Mouse (Mus musculus) hindbrain, embryonic 16.5 days (tissue): Measurements from ENCODE around the gene Glyatl3. TPM values are rescaled to one million over a fixed set of nuclear protein-coding genes. Genes with fewer than 3 reads are reported as not detected.

Experiments
- ATAC-seq: fragments of 200-750 bp; cut with Nextera tagmentation; 2 replicates; pipeline ENCODE4 v1.8.0; 2017; ENCODE audit warnings: moderate TSS enrichment, moderate library complexity
- H3K27ac ChIP-seq: fragments of 300-500 bp; sonication (generic); 2 replicates; pipeline ENCODE4 v1.5.1; 2014; ENCODE audit warnings: low read depth, mild to moderate bottlenecking, control low read depth, low read length, moderate library complexity
- H3K27me3 ChIP-seq: fragments of 300-500 bp; sonication (generic); replicated peaks from 2 replicates; pipeline ENCODE4 v1.6.1; 2014; ENCODE audit warnings: low read length; ENCODE audit not compliant: control insufficient read depth, insufficient read depth
- H3K36me3 ChIP-seq: fragments of 300-500 bp; sonication (generic); 2 replicates; pipeline ENCODE4 v1.6.1; 2014; ENCODE audit warnings: mild to moderate bottlenecking, low read length, moderate library complexity, mixed read lengths; ENCODE audit not compliant: control insufficient read depth, insufficient read depth
- H3K4me1 ChIP-seq: fragments of 300-500 bp; sonication (generic); 2 replicates; pipeline ENCODE4 v1.6.1; 2014; ENCODE audit warnings: low read depth, low read length; ENCODE audit not compliant: control insufficient read depth, insufficient read depth
- H3K4me2 ChIP-seq: fragments of 300-500 bp; sonication (generic); 2 replicates; pipeline ENCODE4 v1.6.1; 2014; ENCODE audit warnings: mild to moderate bottlenecking, low read length, control low read depth, moderate library complexity
- H3K4me3 ChIP-seq: fragments of 300-500 bp; sonication (generic); 2 replicates; pipeline ENCODE4 v1.5.1; 2014; ENCODE audit warnings: mild to moderate bottlenecking, low read length, control low read depth, moderate library complexity
- H3K9ac ChIP-seq: fragments of 300-500 bp; sonication (generic); 2 replicates; pipeline ENCODE4 v1.6.1; 2014; ENCODE audit warnings: low read depth, mild to moderate bottlenecking, control low read depth, low read length, moderate library complexity
- H3K9me3 ChIP-seq: fragments of 300-500 bp; sonication (generic); 2 replicates; pipeline ENCODE4 v1.6.1; 2014; ENCODE audit warnings: mild to moderate bottlenecking, low read length, moderate library complexity; ENCODE audit not compliant: control insufficient read depth
- WGBS: fragments of 180-500 bp; shearing (Covaris S2); extraction: QIAGEN DNeasy Blood & Tissue Kit; methylation state at CpG from one replicate; pipeline ENCODE4 v1.1.7; 2014; 5-methylcytosine and 5-hydroxymethylcytosine counted together
- polyA plus RNA-seq: library from polyadenylated mRNA; unstranded; fragments of >200 nt; fragmentation: Nextera tagmentation; extraction: Ambion mirVana; gene quantifications from 2 replicates; pipeline ENCODE4 v1.2.1, GENCODE M21; 2015

Glyatl3 gene
- polyA plus RNA-seq, 1 experiment from 2014 or later: not detected

- no peak overlapping the region for H3K4me2 ChIP-seq
Observed at GRCm38 (mm10) chr17:40874701-40875100, 39.4 kb downstream of the Glyatl3 start.

GRCm38 (mm10) chr17:40873582-40874011, 40.6 kb downstream of the Glyatl3 start:
- WGBS: 65% methylated on average over 2 of the region's 2 CpGs
- H3K9me3 ChIP-seq: no peaks in the 10 kb centered on the region
- no peak overlapping the region for H3K4me3 ChIP-seq
- no peak for ATAC-seq
- H3K4me1 ChIP-seq: no peaks in the 10 kb centered on the region
- H3K27ac ChIP-seq: no peak overlapping the region
- H3K36me3 ChIP-seq: no peaks in the 10 kb centered on the region
- no peak overlapping the region for H3K4me2 ChIP-seq
- no peaks in the 10 kb centered on the region for H3K27me3 ChIP-seq
- no peak overlapping the region for H3K9ac ChIP-seq

More at GRCm38 (mm10) chr17:40874701-40875100, 39.4 kb downstream of the Glyatl3 start:
- Histone ChIP-seq H3K9ac (no peak overlapping the region), H3K4me1 (peaks cover under 1% of the 10 kb centered on the region; the same call in 1 of the 2 replicates), H3K36me3 (no peaks in the 10 kb centered on the region), H3K27ac (no peak overlapping the region), H3K27me3 (no peaks in the 10 kb centered on the region), H3K4me3 (no peak overlapping the region), H3K9me3 (no peaks in the 10 kb centered on the region)
- 78% methylated on average over 3 of the region's 3 CpGs for WGBS
- ATAC-seq: no peak

- 91% methylated on average over 6 of the region's 6 CpGs for WGBS
- H3K27me3 ChIP-seq: no peaks in the 10 kb centered on the region
- ATAC-seq: no peak
Observed at GRCm38 (mm10) chr17:40872626-40873025, 41.5 kb downstream of the Glyatl3 start.

GRCm38 (mm10) chr17:40868952-40869747, 45.0 kb downstream of the Glyatl3 start:
- H3K4me2 ChIP-seq: no peak overlapping the region
- 77% methylated on average over 10 of the region's 10 CpGs for WGBS
- H3K4me3 ChIP-seq: no peak overlapping the region
- no peaks in the 10 kb centered on the region for H3K36me3 ChIP-seq
- no peaks in the 10 kb centered on the region for H3K27me3 ChIP-seq
- H3K9me3 ChIP-seq: no peaks in the 10 kb centered on the region
- no peaks in the 10 kb centered on the region for H3K4me1 ChIP-seq
- no peak for ATAC-seq
- H3K9ac ChIP-seq: no peak overlapping the region
- H3K27ac ChIP-seq: no peak overlapping the region

More at GRCm38 (mm10) chr17:40872626-40873025, 41.5 kb downstream of the Glyatl3 start:
- H3K9ac ChIP-seq: no peak overlapping the region
- no peak overlapping the region for H3K4me2 ChIP-seq
- no peak overlapping the region for H3K27ac ChIP-seq
- H3K4me1 ChIP-seq: no peaks in the 10 kb centered on the region
- H3K36me3 ChIP-seq: no peaks in the 10 kb centered on the region
- no peaks in the 10 kb centered on the region for H3K9me3 ChIP-seq
- no peak overlapping the region for H3K4me3 ChIP-seq

- H3K9me3 ChIP-seq: no peaks in the 10 kb centered on the region
- H3K4me2 ChIP-seq: no peak overlapping the region
- no peak overlapping the region for H3K9ac ChIP-seq
- no peaks in the 10 kb centered on the region for H3K4me1 ChIP-seq
- H3K27me3 ChIP-seq: no peaks in the 10 kb centered on the region
- ATAC-seq: no peak
- no peak overlapping the region for H3K4me3 ChIP-seq
- no peaks in the 10 kb centered on the region for H3K36me3 ChIP-seq
- no peak overlapping the region for H3K27ac ChIP-seq
Observed at GRCm38 (mm10) chr17:40855065-40855464, 59.1 kb downstream of the Glyatl3 start.

Other genes starting within 250 kb of the Glyatl3 start
- not detected in 2 replicates for gene Esp1, start 187.2 kb downstream of the Glyatl3 start, polyA plus RNA-seq
- not detected in 2 replicates for gene Crisp2, start 107.3 kb downstream of the Glyatl3 start, polyA plus RNA-seq
- gene Rhag, start 103.2 kb downstream of the Glyatl3 start, polyA plus RNA-seq: 0.09 and 0.14 TPM in 2 replicates
- gene 9130008F23Rik, start 33.8 kb downstream of the Glyatl3 start, polyA plus RNA-seq: 0.99 and 1.2 TPM in 2 replicates
- 24.3 and 26.2 TPM in 2 replicates for gene Mut, start 20.3 kb upstream of the Glyatl3 start, polyA plus RNA-seq
- gene Cenpq, start 20.7 kb upstream of the Glyatl3 start, polyA plus RNA-seq: 10.9 and 12.1 TPM in 2 replicates